Mouse (Mus musculus) lung, postnatal 0 days (tissue): ENCODE results near the gene Gm10377.
"Not testable (repeated sequence)": the region's sequence is repeated elsewhere in the genome, so short reads cannot be mapped to it uniquely, and the experiment has no call there.

Experiments used
- CTCF ChIP-seq: IDR thresholded peaks from 2 replicates; pipeline ENCODE4 v1.5.1; 2016; ENCODE audit warnings: antibody characterized with exemption, mild to moderate bottlenecking
- EP300 ChIP-seq: IDR thresholded peaks from 2 replicates; pipeline ENCODE4 v1.6.1; 2016; ENCODE audit warnings: antibody characterized with exemption, mild to moderate bottlenecking, control low read depth

DNA sequence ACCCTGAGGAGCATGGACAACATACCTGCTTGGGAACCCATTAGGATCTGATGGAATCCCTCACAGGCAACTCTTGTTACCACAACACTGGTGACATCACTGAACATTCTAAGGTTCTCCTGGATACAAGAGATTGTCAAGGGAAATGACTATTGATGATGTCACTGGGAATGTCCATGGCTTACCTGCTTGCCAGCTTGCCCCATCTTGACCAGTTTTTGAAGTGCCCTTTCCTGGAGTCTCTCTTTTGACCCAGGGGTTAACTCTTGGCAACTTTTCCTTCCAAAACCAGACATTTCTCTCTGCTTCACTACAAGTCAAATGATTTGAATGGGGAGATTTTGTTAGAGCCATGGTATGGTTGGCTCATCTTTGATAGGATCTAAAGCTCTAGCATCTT is at the start of gene Gm10377:
- not testable (repeated sequence) for TF ChIP-seq CTCF, EP300
